Mouse (Mus musculus) bone marrow macrophage, adult 2 months (primary cell): Measurements from ENCODE around the gene Cbx7.

Experiments used
- CTCF ChIP-seq: IDR thresholded peaks from 2 replicates; pipeline ENCODE4 v1.5.1; 2012; ENCODE audit warnings: low read depth, mild to moderate bottlenecking, low read length, moderate library complexity
- POLR2A ChIP-seq: IDR thresholded peaks from 2 replicates; pipeline ENCODE4 v1.6.1; 2012; ENCODE audit warnings: mild to moderate bottlenecking, low read depth, low read length, borderline replicate concordance

DNA sequence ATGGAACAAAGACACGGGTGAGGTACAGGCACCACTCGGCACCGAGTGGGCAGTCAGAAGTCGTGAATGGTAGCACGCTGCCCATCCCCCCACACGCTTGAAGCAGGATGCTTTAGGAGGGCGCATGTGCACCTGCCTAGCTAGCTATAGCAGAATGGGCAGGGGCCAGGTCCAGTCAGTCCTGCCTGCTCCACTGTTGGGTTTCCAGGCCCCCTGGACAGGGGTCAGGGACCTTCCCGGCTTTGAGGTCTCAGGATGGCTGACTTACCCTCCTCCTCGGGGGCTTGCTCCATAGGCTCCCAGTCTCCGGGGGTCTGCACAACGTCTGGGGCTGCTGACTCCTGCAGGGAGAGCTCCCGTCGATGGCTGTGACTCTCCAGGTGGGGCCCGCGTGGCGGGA lies 52.4 kb downstream of the Cbx7 start:
- no peak for TF ChIP-seq CTCF
- no peak for TF ChIP-seq POLR2A
